Mouse (Mus musculus): ENCODE measurements around the gene Ccdc105. TPM values are rescaled to one million over a fixed set of nuclear protein-coding genes. Genes with fewer than 3 reads are reported as not detected.

Gene Ccdc105
- polyA plus RNA-seq, 1 experiment from 2014 or later: not detected

Other genes starting within 250 kb of the Ccdc105 start
- gene Olfr1358, start 235.6 kb downstream of the Ccdc105 start, polyA plus RNA-seq (2016; fragmentation: Nextera tagmentation; extraction: Ambion mirVana): not detected in 2 replicates
- gene Ilvbl, start 178.7 kb downstream of the Ccdc105 start, polyA plus RNA-seq (2016; fragmentation: Nextera tagmentation; extraction: Ambion mirVana): 41.3 and 43.1 TPM in 2 replicates
- 12.2 and 13.3 TPM in 2 replicates for gene Syde1, start 161.1 kb downstream of the Ccdc105 start, polyA plus RNA-seq (2016; fragmentation: Nextera tagmentation; extraction: Ambion mirVana)
- not detected in 2 replicates for gene Olfr1357, start 135.0 kb downstream of the Ccdc105 start, polyA plus RNA-seq (2016; fragmentation: Nextera tagmentation; extraction: Ambion mirVana)
- not detected in 2 replicates for gene Casp14, start 34.8 kb downstream of the Ccdc105 start, polyA plus RNA-seq (2016; fragmentation: Nextera tagmentation; extraction: Ambion mirVana)
- gene Slc1a6, start 27.4 kb upstream of the Ccdc105 start, polyA plus RNA-seq (2016; fragmentation: Nextera tagmentation; extraction: Ambion mirVana): 0.68 and 0.76 TPM in 2 replicates
- gene Olfr1356, start 99.1 kb upstream of the Ccdc105 start, polyA plus RNA-seq (2016; fragmentation: Nextera tagmentation; extraction: Ambion mirVana): not detected in 2 replicates
- gene Olfr1355, start 122.5 kb upstream of the Ccdc105 start, polyA plus RNA-seq (2016; fragmentation: Nextera tagmentation; extraction: Ambion mirVana): not detected in 2 replicates
- gene Olfr1354, start 160.1 kb upstream of the Ccdc105 start, polyA plus RNA-seq (2016; fragmentation: Nextera tagmentation; extraction: Ambion mirVana): not detected in 2 replicates
- gene Olfr8, start 197.6 kb upstream of the Ccdc105 start, polyA plus RNA-seq (2016; fragmentation: Nextera tagmentation; extraction: Ambion mirVana): not detected in 2 replicates
- not detected in 2 replicates for gene Olfr1353, start 210.2 kb upstream of the Ccdc105 start, polyA plus RNA-seq (2016; fragmentation: Nextera tagmentation; extraction: Ambion mirVana)
- gene Olfr1352, start 228.0 kb upstream of the Ccdc105 start, polyA plus RNA-seq (2016; fragmentation: Nextera tagmentation; extraction: Ambion mirVana): not detected in 2 replicates